Mouse (Mus musculus): ENCODE measurements around the gene 4931423N10Rik.
"Not testable (repeated sequence)": the region's sequence is repeated elsewhere in the genome, so short reads cannot be mapped to it uniquely, and the experiment has no call there.

Gene 4931423N10Rik

DNA sequence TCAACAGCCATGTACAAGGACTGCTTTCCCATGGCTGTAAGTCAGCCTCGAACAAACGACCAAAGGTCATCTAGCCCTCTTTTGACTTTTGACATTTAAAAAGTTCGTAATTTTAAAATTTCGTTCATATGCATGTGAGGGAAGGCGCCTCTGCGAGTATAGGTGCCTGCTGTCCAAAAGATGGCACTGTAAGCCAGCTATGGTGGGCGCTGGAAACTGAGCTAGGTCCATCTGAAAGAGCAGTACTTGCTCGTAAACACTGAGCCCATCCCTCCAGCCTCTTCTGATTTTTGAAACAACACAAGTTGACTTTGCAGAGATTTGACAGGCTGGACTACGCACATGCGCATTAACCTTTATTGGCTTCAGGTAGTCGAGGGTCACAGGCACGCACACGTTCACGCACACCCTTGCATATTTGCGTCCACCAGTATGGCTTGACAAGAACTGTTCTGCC lies at the start of gene 4931423N10Rik:
Gene 4931423N10Rik, plus strand, starts transcription at position 407 of the 457 bp plus-strand sequence.
- no peak for DNase-seq

DNA sequence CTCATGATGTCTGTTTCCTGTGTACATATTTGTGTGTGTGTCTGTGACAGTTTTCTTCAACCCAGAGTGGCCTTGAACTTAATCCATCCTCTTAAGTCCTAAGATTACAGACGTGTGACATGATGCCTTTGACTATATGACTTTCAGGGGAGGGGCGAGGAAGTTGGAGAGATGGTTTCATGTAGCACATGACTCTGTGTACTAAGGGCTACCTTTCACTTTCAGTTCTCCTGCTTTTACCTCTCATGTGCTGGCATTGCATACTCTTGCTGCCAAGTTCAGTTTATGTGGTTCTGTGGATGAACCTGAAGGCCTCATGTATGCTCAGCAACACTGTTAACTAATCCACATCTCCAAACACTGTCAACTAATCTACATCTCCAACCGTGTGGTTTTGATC lies 35.0 kb upstream of the 4931423N10Rik start:
- no peak for DNase-seq

DNA sequence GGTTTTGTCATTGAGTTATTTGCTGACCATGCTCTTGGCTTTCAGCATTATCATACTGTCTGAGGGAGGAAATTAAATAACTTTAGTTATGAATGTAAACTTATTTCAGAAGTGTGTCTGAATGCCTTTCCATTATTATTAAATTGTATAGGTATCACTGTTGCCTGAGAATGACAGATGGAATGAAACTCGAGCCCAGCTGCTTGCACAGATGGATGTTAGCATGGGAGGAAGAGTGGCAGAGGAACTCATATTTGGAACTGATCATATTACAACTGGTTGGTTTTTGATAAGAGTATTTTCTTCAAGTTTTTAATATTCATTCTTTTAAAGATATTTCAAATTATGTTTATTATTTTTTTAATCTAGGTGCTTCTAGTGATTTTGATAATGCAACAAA lies 12.9 kb upstream of the 4931423N10Rik start:
- no peak for DNase-seq

DNA sequence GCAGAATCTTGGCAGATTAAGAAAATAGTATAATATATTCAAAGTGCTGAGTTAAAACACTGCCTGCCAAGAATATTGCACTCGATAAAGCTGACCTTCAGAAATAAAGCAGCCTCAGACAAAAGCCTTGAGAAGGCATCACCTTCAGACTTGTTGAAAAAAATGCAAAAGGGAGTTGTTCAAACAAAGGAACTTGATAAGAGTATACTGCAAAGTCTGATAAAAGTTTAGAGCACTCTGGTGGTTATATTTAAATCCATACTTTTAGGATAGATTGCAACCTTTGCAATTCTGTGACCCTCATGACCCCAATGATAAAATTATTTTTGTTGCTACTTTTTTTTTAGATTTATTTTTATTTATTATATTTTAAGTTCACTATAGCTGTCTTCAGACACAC lies 6.2 kb upstream of the 4931423N10Rik start:
- no peak for DNase-seq

DNA sequence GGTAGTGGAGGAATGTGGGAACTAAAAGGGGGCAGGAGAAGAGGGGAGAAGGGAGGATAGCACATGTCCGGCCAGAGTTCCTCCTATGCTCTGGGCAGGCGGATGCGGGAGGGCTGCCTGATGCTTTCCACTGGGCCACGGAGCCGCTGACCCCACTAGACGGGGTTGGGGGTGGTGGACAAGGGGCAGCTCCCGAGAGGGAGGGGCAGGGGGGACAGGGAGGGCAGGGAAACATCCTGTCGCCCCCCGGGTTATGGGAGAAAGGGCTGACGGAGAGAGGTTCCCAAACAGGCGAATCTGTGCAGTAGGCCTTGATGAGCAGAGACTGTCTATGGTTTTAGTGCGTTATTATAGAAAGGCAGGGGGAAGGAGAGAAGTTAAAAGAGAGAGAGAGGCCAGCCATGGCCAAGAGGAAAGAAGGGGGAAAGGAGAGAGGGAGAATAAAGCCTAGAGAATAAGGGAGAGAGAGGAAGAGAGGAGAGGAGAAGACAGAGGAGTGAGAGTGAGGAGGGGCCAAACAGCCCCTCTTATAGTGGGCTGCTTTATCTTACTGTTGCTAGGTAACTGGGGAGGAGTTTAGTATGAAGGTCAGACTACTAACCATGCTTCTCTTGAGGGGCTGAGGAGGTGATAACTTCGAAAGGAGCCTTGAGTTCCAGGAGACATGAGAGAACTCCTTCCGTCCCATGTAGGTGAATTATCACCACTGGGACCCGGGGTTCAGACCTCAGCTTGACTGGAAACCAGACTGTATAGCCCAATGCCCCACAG lies 4.2 kb upstream of the 4931423N10Rik start:
- DNase-seq: peak in 1 of 2 experiments; percentile 3

DNA sequence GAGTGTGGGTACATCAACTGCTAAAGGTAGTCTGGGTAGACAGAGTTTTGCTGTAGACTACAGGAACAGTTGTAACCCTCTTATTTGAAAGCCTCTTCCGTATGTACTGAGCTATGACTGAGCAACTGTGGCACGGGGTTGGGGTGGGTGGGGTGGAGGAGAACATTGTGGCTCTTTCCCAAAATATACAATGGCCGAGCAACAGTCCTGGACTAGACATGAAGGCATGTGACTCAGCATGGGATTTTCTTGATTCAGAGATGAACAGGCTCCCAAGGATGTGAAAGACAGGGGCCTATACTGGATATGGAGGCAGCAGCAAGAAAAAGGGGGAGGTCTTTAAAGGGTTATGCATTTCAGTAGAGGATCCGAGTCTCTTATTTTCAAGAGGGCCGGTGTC lies 6.4 kb downstream of the 4931423N10Rik start:
- DNase-seq: no peak

DNA sequence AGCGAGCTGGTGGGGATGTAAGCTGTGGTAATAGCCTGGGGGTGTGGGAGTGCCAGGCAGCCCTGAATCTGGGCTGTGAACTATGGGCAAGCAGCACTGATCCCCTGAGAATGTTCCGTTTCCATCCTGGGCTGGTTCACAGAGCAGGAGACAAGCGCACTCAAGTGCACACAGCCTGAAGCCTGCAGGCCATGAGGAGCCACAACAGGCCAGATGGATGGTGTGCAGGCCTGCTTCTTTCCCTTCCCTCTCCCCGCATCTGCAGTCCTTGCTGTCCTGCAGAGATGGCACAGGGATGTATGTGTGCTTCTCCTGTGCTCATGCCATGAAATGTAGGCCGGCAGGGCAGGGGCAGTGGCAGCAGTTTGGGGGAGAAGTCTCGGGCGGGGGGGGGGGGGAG lies 17.9 kb downstream of the 4931423N10Rik start:
- DNase-seq: no peak

DNA sequence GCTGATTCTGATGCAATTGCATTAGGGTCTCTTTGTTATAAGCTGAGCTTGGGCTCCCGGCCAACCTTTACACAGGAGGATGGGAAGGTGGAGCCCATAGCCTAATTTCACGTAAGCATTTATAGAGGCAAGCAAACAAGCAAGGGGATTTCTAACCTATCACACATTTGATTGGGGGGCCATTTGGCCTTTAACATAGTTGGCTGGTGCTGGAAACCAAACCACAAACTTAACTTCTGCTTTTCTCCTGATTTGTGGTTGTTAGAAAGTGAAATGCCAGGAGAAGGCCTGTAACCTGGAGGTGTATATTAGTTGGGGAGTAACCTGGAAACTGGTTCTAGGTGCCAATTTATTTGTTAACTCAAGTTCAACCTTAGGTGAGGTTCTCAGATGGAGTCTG lies 21.2 kb downstream of the 4931423N10Rik start:
- DNase-seq: no peak

DNA sequence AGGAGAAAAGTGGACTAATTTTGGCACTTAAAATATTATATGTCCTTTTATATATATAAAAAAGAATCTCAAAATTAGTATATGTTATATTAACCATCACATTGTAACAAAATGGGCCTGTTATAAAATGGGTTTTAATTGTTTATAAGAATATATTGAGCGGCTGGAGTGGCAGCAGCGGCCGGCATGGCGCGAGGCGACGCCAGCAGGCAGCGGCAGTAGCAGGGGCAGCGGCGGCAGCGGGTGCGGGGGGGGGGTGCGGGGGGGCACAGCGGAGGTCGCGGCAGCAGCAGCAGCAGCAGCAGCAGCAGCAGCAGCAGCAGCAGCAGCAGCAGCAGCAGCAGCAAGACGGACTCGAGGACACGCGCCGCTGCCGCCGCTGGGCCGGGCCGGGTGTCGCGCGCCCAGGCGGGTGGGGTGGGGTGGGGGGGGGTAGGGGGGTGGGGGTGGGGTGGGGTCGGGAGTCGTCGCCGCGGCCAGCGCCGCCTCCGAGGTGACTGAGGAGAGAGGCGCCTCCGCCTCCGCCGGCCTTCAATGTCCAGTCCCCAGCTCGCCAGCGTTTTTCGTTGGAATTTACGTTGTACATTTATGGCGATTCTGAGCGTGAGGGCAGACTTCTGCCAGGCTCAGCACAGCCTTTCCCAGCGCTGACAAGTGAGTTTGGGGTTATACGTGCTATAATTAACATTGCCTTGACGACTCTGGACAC lies 26.9 kb downstream of the 4931423N10Rik start:
- no peak for DNase-seq

DNA sequence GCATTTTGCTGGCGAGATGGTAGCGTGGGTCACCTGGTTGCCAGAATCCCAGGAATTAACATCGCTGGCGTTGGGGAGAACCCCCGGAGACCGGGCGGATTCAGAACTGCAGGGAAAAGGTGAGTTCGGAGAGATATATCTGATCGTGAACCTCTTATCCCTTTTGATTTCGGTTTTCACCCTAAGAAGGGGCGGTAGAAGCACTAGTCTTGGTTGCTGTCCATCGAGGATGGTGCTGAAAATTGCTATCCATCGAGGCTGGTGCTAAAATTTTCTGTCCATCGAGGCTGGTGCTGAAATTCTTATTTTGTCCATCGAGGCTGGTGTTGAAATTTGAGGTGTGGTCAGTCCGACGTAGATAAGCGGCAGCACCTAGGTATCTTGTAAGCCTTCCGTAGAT lies 83.7 kb downstream of the 4931423N10Rik start:
- not testable (repeated sequence) for DNase-seq

DNA sequence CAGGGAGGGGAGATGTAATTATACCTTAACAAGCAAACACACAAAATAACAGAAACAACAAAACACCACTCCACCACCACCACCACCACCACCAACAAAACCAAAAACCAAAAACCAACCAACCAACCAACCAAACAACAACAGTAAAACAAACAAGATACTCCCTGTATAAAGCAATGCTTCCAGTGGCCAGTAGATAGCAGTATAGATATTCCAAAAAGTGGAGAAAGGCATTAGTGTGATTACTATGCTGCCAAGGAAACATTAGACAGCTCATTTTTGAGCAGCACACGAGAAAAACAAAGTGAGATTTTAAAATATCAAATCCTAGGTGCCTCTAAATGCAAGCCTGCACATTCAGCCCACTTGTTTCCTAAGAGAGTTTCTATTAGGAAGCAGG lies 107.6 kb downstream of the 4931423N10Rik start:
- DNase-seq: no peak
